Mouse (Mus musculus) intestine, embryonic 14.5 days (tissue): Measurements from ENCODE around the gene Wdr17. TPM values are rescaled to one million over a fixed set of nuclear protein-coding genes. Genes with fewer than 3 reads are reported as not detected.
A peak's percentile ranks its signal among the peaks of the same experiment; 100 is the strongest.

Experiments
- ATAC-seq: fragments of 200-750 bp; cut with Nextera tagmentation; replicated peaks from 2 replicates; pipeline ENCODE4 v1.8.0; 2017; ENCODE audit warnings: low read depth, moderate number of reproducible peaks, moderate TSS enrichment, moderate library complexity; ENCODE audit not compliant: low FRiP score, low TSS enrichment
- DNase-seq: peaks from one replicate; pipeline ENCODE4 v3.0.0-alpha.2; 2018; ENCODE audit warnings: low spot score
- H3K27ac ChIP-seq: fragments of 300-500 bp; sonication (generic); 2 replicates; pipeline ENCODE4 v1.5.1; 2014; ENCODE audit warnings: low read depth, mild to moderate bottlenecking, control low read depth
- H3K27me3 ChIP-seq: fragments of 300-500 bp; sonication (generic); replicated peaks from 2 replicates; pipeline ENCODE4 v1.6.1; 2014; ENCODE audit warnings: low read length, control low read depth; ENCODE audit not compliant: control insufficient read depth, insufficient read depth
- H3K36me3 ChIP-seq: fragments of 300-500 bp; sonication (generic); 2 replicates; pipeline ENCODE4 v1.6.1; 2014; ENCODE audit warnings: low read length, control low read depth; ENCODE audit not compliant: control insufficient read depth, insufficient read depth
- H3K4me1 ChIP-seq: fragments of 300-500 bp; sonication (generic); replicated peaks from 2 replicates; pipeline ENCODE4 v1.6.1; 2014; ENCODE audit warnings: low read length, control low read depth, mixed read lengths; ENCODE audit not compliant: control insufficient read depth, insufficient read depth
- H3K4me2 ChIP-seq: fragments of 300-500 bp; sonication (generic); 2 replicates; pipeline ENCODE4 v1.6.1; 2014; ENCODE audit warnings: low read length
- H3K4me3 ChIP-seq: fragments of 300-500 bp; sonication (generic); 2 replicates; pipeline ENCODE4 v1.5.1; 2014; ENCODE audit warnings: low read depth, low read length, control low read depth, mixed read lengths
- H3K9ac ChIP-seq: fragments of 300-500 bp; sonication (generic); 2 replicates; pipeline ENCODE4 v1.6.1; 2014; ENCODE audit warnings: mild to moderate bottlenecking, low read length
- H3K9me3 ChIP-seq: fragments of 300-500 bp; sonication (generic); 2 replicates; pipeline ENCODE4 v1.6.1; 2016; ENCODE audit warnings: low read length, control low read depth; ENCODE audit not compliant: control insufficient read depth
- WGBS: fragments of 180-500 bp; shearing (Covaris S2); extraction: QIAGEN DNeasy Blood & Tissue Kit; methylation state at CpG from one replicate; pipeline ENCODE4 v1.1.7; 2014; 5-methylcytosine and 5-hydroxymethylcytosine counted together
- polyA plus RNA-seq: library from polyadenylated mRNA; unstranded; fragments of >200 nt; fragmentation: Nextera tagmentation; extraction: Ambion mirVana; gene quantifications from 2 replicates; pipeline ENCODE4 v1.2.1, GENCODE M21; 2014

The Wdr17 gene
- polyA plus RNA-seq, 1 experiment from 2014 or later = 0.62 TPM

DNA sequence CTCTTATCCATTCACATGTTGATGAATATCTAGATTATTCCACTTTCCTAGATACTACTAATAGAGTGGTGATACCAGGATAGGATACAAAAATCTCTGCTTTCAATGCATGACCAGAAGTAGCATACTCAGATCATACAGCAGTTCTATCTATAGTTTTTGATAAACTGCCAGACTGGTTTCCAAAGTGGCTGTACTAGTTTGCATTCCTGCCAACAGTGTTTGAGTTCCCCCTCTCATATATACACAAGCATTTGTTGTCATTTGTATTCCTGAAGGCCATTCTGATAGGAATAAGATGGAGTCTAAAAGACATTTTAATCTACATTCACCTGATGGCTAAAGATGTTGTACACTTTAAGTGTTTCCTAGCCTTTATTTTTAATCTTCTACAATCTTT lies 110.0 kb downstream of the Wdr17 start:
- no peak for DNase-seq
- no peak for ATAC-seq
- no peak overlapping the region for H3K4me3 ChIP-seq

GRCm38 (mm10) chr8:54776241-54776640 lies 110.7 kb downstream of the Wdr17 start:
- Histone ChIP-seq H3K9me3 (no peaks in the 10 kb centered on the region), H3K4me2 (no peak overlapping the region), H3K4me1 (peaks cover 8% of the 10 kb centered on the region; the same call in 1 of the 2 replicates), H3K9ac (no peak overlapping the region), H3K27me3 (no peaks in the 10 kb centered on the region), H3K4me3 (no peak overlapping the region), H3K27ac (no peak overlapping the region), H3K36me3 (no peaks in the 10 kb centered on the region)
- ATAC-seq (no peak), DNase-seq (no peak)

More for the DNA sequence above, 110.0 kb downstream of the Wdr17 start:
- Histone ChIP-seq H3K4me1 (peaks cover 8% of the 10 kb centered on the region; the same call in 1 of the 2 replicates), H3K27me3 (no peaks in the 10 kb centered on the region), H3K4me2 (no peak overlapping the region), H3K27ac (no peak overlapping the region), H3K9me3 (no peaks in the 10 kb centered on the region), H3K36me3 (no peaks in the 10 kb centered on the region), H3K9ac (no peak overlapping the region)

- ATAC-seq (no peak), DNase-seq (no peak)
- no peak overlapping the region for H3K27ac ChIP-seq
- H3K27me3 ChIP-seq = no peaks in the 10 kb centered on the region
- no peaks in the 10 kb centered on the region for H3K36me3 ChIP-seq
- H3K4me1 ChIP-seq = no peaks in the 10 kb centered on the region
- H3K4me2 ChIP-seq = no peak overlapping the region
- 91% methylated on average over 1 of the region's 1 CpGs for WGBS
- no peak overlapping the region for H3K9ac ChIP-seq
- H3K9me3 ChIP-seq = no peaks in the 10 kb centered on the region
- no peak overlapping the region for H3K4me3 ChIP-seq
These were observed 129.3 kb downstream of the Wdr17 start for GRCm38 (mm10) chr8:54757646-54758045.

DNA sequence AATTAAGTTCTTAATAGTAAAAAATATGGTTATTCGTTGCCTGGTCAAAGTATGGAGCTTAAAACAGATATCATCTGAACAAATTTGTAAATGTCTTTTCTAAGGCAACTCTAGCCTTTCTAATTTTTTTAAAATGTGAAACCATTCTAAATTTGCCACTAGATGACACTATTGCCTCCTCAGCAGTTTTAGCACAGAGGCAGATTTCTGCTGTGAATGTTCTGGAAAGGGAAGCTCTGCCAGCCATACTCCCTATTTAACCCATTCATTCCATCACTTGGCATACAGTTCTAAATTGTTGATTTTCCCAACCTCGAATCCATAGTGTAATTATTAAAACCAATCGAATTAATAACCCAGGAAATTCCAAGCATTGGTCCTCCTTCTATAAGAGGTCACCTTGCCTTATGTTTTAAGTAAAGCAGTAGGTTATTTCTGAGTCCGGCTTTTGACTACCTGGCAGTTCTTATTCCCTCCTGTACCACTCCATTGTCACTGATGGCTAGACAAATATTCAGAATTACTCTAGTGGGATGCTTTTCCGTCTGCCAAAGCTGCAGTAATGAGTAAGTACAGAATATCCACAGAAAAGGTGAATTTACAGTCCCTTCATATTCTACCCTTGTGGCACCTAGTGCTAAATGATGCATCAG lies 150.2 kb downstream of the Wdr17 start:
- Histone ChIP-seq H3K9me3 (no peaks in the 10 kb centered on the region), H3K27me3 (no peaks in the 10 kb centered on the region), H3K4me2 (no peak overlapping the region), H3K4me3 (no peak overlapping the region), H3K9ac (no peak overlapping the region), H3K4me1 (no peaks in the 10 kb centered on the region), H3K36me3 (no peaks in the 10 kb centered on the region), H3K27ac (no peak overlapping the region)
- ATAC-seq = no peak
- no peak for DNase-seq
- WGBS = 62% methylated on average over 5 of the region's 5 CpGs

DNA sequence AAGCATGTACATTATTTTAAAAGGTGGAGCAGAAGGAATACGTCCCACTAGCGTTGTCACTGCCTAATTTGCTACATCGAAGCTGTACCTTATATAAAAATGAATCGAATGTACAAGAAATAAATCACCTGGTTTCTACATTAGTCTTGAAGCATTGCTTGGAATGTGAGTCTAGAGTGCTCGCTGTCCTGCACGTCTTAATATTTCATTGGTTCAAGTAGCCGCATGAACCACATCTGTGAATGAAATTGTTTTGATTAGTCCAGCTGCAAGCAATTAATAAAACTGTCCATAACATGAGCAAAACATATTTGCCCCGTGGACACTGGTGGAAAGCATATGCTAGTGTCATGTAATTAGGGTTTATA lies 162.3 kb downstream of the Wdr17 start:
- ATAC-seq (peak; percentile 32), DNase-seq (no peak)
- no peaks in the 10 kb centered on the region for H3K27me3 ChIP-seq
- H3K4me2 ChIP-seq = peak overlapping the region; percentile 54
- peak overlapping the region; percentile 37 for H3K4me3 ChIP-seq
- WGBS = 13% methylated on average over 8 of the region's 8 CpGs
- H3K27ac ChIP-seq = no peak overlapping the region
- peaks cover 5% of the 10 kb centered on the region for H3K4me1 ChIP-seq
- no peaks in the 10 kb centered on the region for H3K9me3 ChIP-seq
- no peaks in the 10 kb centered on the region for H3K36me3 ChIP-seq
- no peak overlapping the region for H3K9ac ChIP-seq

- ATAC-seq = peak; percentile 100
- no peak overlapping the region for H3K9ac ChIP-seq
- 1% methylated on average over 23 of the region's 23 CpGs for WGBS
These were observed 162.9 kb downstream of the Wdr17 start for GRCm38 (mm10) chr8:54723976-54724667.

DNA sequence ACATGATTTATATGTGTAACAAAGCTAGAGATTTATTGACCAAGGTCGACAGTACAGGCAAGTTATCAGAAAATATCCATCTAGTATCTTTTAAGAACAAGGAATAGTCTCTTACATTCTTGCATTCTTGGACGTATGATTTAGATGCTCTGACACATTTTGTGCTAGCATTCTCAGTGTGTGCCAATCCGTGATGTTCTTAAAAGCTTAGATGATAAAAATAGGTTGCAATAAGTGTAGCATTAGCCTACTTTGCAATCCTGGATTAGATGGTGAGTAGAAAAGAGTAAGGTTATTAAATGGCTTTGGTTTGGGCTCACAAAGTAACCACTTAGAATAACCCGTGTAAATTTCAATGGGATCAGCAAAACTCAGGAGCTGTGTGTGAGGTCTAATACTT lies 168.5 kb downstream of the Wdr17 start:
- Histone ChIP-seq H3K27ac (no peak overlapping the region), H3K9me3 (no peaks in the 10 kb centered on the region), H3K27me3 (no peaks in the 10 kb centered on the region), H3K4me2 (no peak overlapping the region), H3K4me1 (no peaks in the 10 kb centered on the region), H3K9ac (no peak overlapping the region), H3K36me3 (no peaks in the 10 kb centered on the region), H3K4me3 (no peak overlapping the region)
- ATAC-seq = no peak
- no peak for DNase-seq
- 71% methylated on average over 4 of the region's 4 CpGs for WGBS

More at GRCm38 (mm10) chr8:54723976-54724667, 162.9 kb downstream of the Wdr17 start:
- Histone ChIP-seq H3K36me3 (no peaks in the 10 kb centered on the region), H3K9me3 (no peaks in the 10 kb centered on the region), H3K4me1 (peaks cover 5% of the 10 kb centered on the region), H3K4me2 (peak overlapping the region; percentile 54), H3K27ac (no peak overlapping the region), H3K4me3 (peak overlapping the region; percentile 37), H3K27me3 (no peaks in the 10 kb centered on the region)
- peak; percentile 84 for DNase-seq

- DNase-seq = no peak
- Histone ChIP-seq H3K9me3 (no peaks in the 10 kb centered on the region), H3K9ac (no peak overlapping the region), H3K4me3 (no peak overlapping the region), H3K4me1 (no peaks in the 10 kb centered on the region), H3K4me2 (no peak overlapping the region), H3K27me3 (no peaks in the 10 kb centered on the region), H3K36me3 (no peaks in the 10 kb centered on the region), H3K27ac (no peak overlapping the region)
- WGBS = 57% methylated on average over 2 of the region's 2 CpGs
- ATAC-seq = no peak
These were observed 181.2 kb downstream of the Wdr17 start for GRCm38 (mm10) chr8:54705743-54706142.

- Histone ChIP-seq H3K9ac (no peak overlapping the region), H3K36me3 (no peaks in the 10 kb centered on the region), H3K4me2 (no peak overlapping the region), H3K4me3 (no peak overlapping the region), H3K27ac (no peak overlapping the region), H3K9me3 (no peaks in the 10 kb centered on the region), H3K27me3 (no peaks in the 10 kb centered on the region), H3K4me1 (no peaks in the 10 kb centered on the region)
- DNase-seq = no peak
- ATAC-seq = no peak
These were observed 215.2 kb downstream of the Wdr17 start for GRCm38 (mm10) chr8:54671806-54672205.
